Mouse (Mus musculus) gastrocnemius, adult 18-20 months (tissue): ENCODE results near the gene Arid4a. TPM values are rescaled to one million over a fixed set of nuclear protein-coding genes. Genes with fewer than 3 reads are reported as not detected.
"Not testable (repeated sequence)": the region's sequence is repeated elsewhere in the genome, so short reads cannot be mapped to it uniquely, and the experiment has no call there.

Source experiments
- DNase-seq: peaks from one replicate; pipeline ENCODE4 v3.0.0; 2021; ENCODE audit warnings: low spot score
- total RNA-seq, 2 experiments: library from RNA; stranded (reverse); gene quantifications; 2 replicates each; pipeline ENCODE4 v1.2.3; 2021

The Arid4a gene
- total RNA-seq, 2 experiments from 2014 or later: 8.9 to 9.0 TPM

- no peak for DNase-seq
Observed at GRCm38 (mm10) chr12:71014845-71015362, 886 bp upstream of the Arid4a start.

- DNase-seq: peak; percentile 26
Observed at GRCm38 (mm10) chr12:71016211-71016502, 367 bp downstream of the Arid4a start.

GRCm38 (mm10) chr12:71016503-71017241 lies 882 bp downstream of the Arid4a start:
- peak; percentile 32 for DNase-seq

GRCm38 (mm10) chr12:71017242-71017571 lies 1.4 kb downstream of the Arid4a start:
- DNase-seq: no peak

- no peak for DNase-seq
Observed at GRCm38 (mm10) chr12:71017827-71018226, 2.0 kb downstream of the Arid4a start.

GRCm38 (mm10) chr12:71019211-71019610 lies 3.4 kb downstream of the Arid4a start:
- no peak for DNase-seq

GRCm38 (mm10) chr12:71024411-71024810 lies 8.6 kb downstream of the Arid4a start:
- no peak for DNase-seq

- not testable (repeated sequence) for DNase-seq
Observed at GRCm38 (mm10) chr12:71028265-71028664, 12.5 kb downstream of the Arid4a start.

GRCm38 (mm10) chr12:71030260-71030659 lies 14.5 kb downstream of the Arid4a start:
- no peak for DNase-seq

- DNase-seq: no peak
Observed at GRCm38 (mm10) chr12:71030722-71031121, 14.9 kb downstream of the Arid4a start.

- no peak for DNase-seq
Observed at GRCm38 (mm10) chr12:71035826-71036225, 20.0 kb downstream of the Arid4a start.

GRCm38 (mm10) chr12:71036729-71037404 lies 21.1 kb downstream of the Arid4a start:
- DNase-seq: no peak

GRCm38 (mm10) chr12:71040462-71040861 lies 24.7 kb downstream of the Arid4a start:
- DNase-seq: peak; percentile 27

- DNase-seq: no peak
Observed at GRCm38 (mm10) chr12:71042451-71042850, 26.7 kb downstream of the Arid4a start.

GRCm38 (mm10) chr12:71043571-71043970 lies 27.8 kb downstream of the Arid4a start:
- DNase-seq: no peak

GRCm38 (mm10) chr12:71044488-71044887 lies 28.7 kb downstream of the Arid4a start:
- no peak for DNase-seq

- no peak for DNase-seq
Observed at GRCm38 (mm10) chr12:71046501-71046900, 30.7 kb downstream of the Arid4a start.

- DNase-seq: no peak
Observed at GRCm38 (mm10) chr12:71047473-71048078, 31.8 kb downstream of the Arid4a start.

- peak; percentile 88 for DNase-seq
Observed at GRCm38 (mm10) chr12:71048117-71048516, 32.3 kb downstream of the Arid4a start.

GRCm38 (mm10) chr12:71048561-71048960 lies 32.8 kb downstream of the Arid4a start:
- no peak for DNase-seq

GRCm38 (mm10) chr12:71049596-71050265 lies 33.9 kb downstream of the Arid4a start:
- no peak for DNase-seq

GRCm38 (mm10) chr12:71051079-71051478 lies 35.3 kb downstream of the Arid4a start:
- DNase-seq: peak; percentile 52
